16 mouse cellular contexts compared by ENCODE assay signal in genomic region chrX:167337990-167338389, GRCm38 (mm10).
"Had no signal": no experiment of that assay in that cellular context is flagged by ENCODE, and none has a peak within 500 bp of the region (broad histone marks: within the 10 kb centered on the region; RNA-seq: fewer than 3 reads in every experiment).

No protein-coding gene starts in this region.

- DNase-seq: gastrocnemius, adult 2 months; gastrocnemius, postnatal 10 days; gastrocnemius, postnatal 25 days; heart, adult 11 months; heart, adult 2 months; heart, postnatal 14 days; heart, postnatal 36 days; kidney, adult 18-20 months; kidney, adult 8-10 months; kidney, postnatal 10 days; kidney, postnatal 25 days; kidney, postnatal 4 days; liver had no signal

- ATAC-seq: inflammation-experienced regulatory T-cells, adult 6 months; intestine, embryonic 15.5 days; intestine, postnatal 0 days had no signal
